Mouse (Mus musculus) olfactory bulb, adult 2 months (tissue): ENCODE measurements around the gene Il20.

Experiments
- CTCF ChIP-seq: fragments of 200-500 bp; IDR thresholded peaks from 2 replicates; pipeline ENCODE4 v1.5.1; 2012; ENCODE audit warnings: low read depth, mild to moderate bottlenecking, low read length, moderate library complexity; ENCODE audit not compliant: insufficient read depth
- POLR2A ChIP-seq: fragments of 200-500 bp; IDR thresholded peaks from 2 replicates; pipeline ENCODE4 v1.6.1; 2012; ENCODE audit warnings: mild to moderate bottlenecking, low read depth, low read length, moderate library complexity; ENCODE audit not compliant: insufficient read depth

- TF ChIP-seq CTCF, result no peak
- no peak for TF ChIP-seq POLR2A
These were observed 33.2 kb downstream of the Il20 start for GRCm38 (mm10) chr1:130877889-130878614.
